Mouse (Mus musculus) lung, embryonic 16.5 days (tissue): Measurements from ENCODE around the gene Ttc28. TPM values are rescaled to one million over a fixed set of nuclear protein-coding genes. Genes with fewer than 3 reads are reported as not detected.
A peak's percentile ranks its signal among the peaks of the same experiment; 100 is the strongest.

Source experiments
- ATAC-seq: fragments of 200-750 bp; cut with Nextera tagmentation; 2 replicates; pipeline ENCODE4 v1.8.0; 2017; ENCODE audit warnings: low read depth, mild to moderate bottlenecking, moderate library complexity
- H3K27ac ChIP-seq: fragments of 300-500 bp; sonication (generic); 2 replicates; pipeline ENCODE4 v1.5.1; 2014; ENCODE audit warnings: mild to moderate bottlenecking, control low read depth, low read length
- H3K27me3 ChIP-seq: fragments of 300-500 bp; sonication (generic); 2 replicates; pipeline ENCODE4 v1.6.1; 2014; ENCODE audit warnings: low read depth, low read length, mixed read lengths; ENCODE audit not compliant: control insufficient read depth, insufficient read depth
- H3K36me3 ChIP-seq: fragments of 300-500 bp; sonication (generic); 2 replicates; pipeline ENCODE4 v1.6.1; 2014; ENCODE audit warnings: low read length; ENCODE audit not compliant: control insufficient read depth, insufficient read depth
- H3K4me1 ChIP-seq: fragments of 300-500 bp; sonication (generic); replicated peaks from 2 replicates; pipeline ENCODE4 v1.6.1; 2014; ENCODE audit warnings: low read length, mixed read lengths; ENCODE audit not compliant: control insufficient read depth, insufficient read depth
- H3K4me2 ChIP-seq: fragments of 300-500 bp; sonication (generic); 2 replicates; pipeline ENCODE4 v1.6.1; 2014; ENCODE audit warnings: low read depth, low read length, control low read depth
- H3K4me3 ChIP-seq: fragments of 300-500 bp; sonication (generic); 2 replicates; pipeline ENCODE4 v1.5.1; 2014; ENCODE audit warnings: mild to moderate bottlenecking, low read length, control low read depth
- H3K9ac ChIP-seq: fragments of 300-500 bp; sonication (generic); 2 replicates; pipeline ENCODE4 v1.6.1; 2014; ENCODE audit warnings: low read length, control low read depth
- H3K9me3 ChIP-seq: fragments of 300-500 bp; sonication (generic); 2 replicates; pipeline ENCODE4 v1.6.1; 2016; ENCODE audit warnings: low read length; ENCODE audit not compliant: control insufficient read depth
- WGBS: fragments of 180-500 bp; shearing (Covaris S2); extraction: QIAGEN DNeasy Blood & Tissue Kit; methylation state at CpG from one replicate; pipeline ENCODE4 v1.1.7; 2014; 5-methylcytosine and 5-hydroxymethylcytosine counted together
- polyA plus RNA-seq: library from polyadenylated mRNA; unstranded; fragments of >200 nt; fragmentation: Nextera tagmentation; extraction: Ambion mirVana; gene quantifications from 2 replicates; pipeline ENCODE4 v1.2.1, GENCODE M21; 2015

The Ttc28 gene
- polyA plus RNA-seq, 1 experiment from 2014 or later, result 8.4 TPM

- H3K36me3 ChIP-seq, result no peaks in the 10 kb centered on the region
- H3K4me1 ChIP-seq, result no peaks in the 10 kb centered on the region
- no peak overlapping the region for H3K9ac ChIP-seq
- H3K4me2 ChIP-seq, result no peak overlapping the region
- H3K9me3 ChIP-seq, result no peaks in the 10 kb centered on the region
- H3K27me3 ChIP-seq, result no peaks in the 10 kb centered on the region
- 85% methylated on average over 3 of the region's 3 CpGs for WGBS
- no peak overlapping the region for H3K27ac ChIP-seq
- ATAC-seq, result no peak
- H3K4me3 ChIP-seq, result no peak overlapping the region
These were observed 425.1 kb downstream of the Ttc28 start for GRCm38 (mm10) chr5:111304730-111305129.

- 55% methylated on average over 6 of the region's 6 CpGs for WGBS
- ATAC-seq, result peak; percentile 38; the same call in 1 of the 2 replicates
These were observed 430.6 kb downstream of the Ttc28 start for GRCm38 (mm10) chr5:111310185-111310584.

DNA sequence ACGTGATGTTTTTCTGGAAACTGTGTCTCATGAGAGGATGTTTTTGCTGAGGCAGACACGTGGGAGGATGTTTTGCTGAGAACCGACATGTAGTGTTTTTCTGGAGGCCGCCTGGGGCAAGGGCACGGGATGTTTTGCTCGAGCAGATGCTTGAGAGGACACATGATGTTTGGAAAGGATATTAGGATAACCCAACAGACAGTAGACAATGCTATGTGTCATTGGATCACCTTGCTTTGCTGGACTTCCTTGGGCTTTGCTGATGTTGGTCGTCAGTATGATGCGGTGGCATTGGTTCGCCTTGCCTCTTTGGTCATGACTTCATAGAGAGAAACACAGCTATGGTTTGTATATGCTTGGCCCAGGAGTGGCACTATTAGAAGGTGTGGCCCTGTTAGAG, 434.2 kb downstream of the Ttc28 start:
- WGBS, result 83% methylated on average over 9 of the region's 9 CpGs

More at GRCm38 (mm10) chr5:111310185-111310584, 430.6 kb downstream of the Ttc28 start:
- Histone ChIP-seq H3K27me3 (no peaks in the 10 kb centered on the region), H3K4me3 (no peak overlapping the region), H3K4me2 (no peak overlapping the region), H3K36me3 (no peaks in the 10 kb centered on the region), H3K9ac (no peak overlapping the region), H3K4me1 (no peaks in the 10 kb centered on the region), H3K9me3 (peaks cover 5% of the 10 kb centered on the region; the same call in 1 of the 2 replicates), H3K27ac (no peak overlapping the region)

DNA sequence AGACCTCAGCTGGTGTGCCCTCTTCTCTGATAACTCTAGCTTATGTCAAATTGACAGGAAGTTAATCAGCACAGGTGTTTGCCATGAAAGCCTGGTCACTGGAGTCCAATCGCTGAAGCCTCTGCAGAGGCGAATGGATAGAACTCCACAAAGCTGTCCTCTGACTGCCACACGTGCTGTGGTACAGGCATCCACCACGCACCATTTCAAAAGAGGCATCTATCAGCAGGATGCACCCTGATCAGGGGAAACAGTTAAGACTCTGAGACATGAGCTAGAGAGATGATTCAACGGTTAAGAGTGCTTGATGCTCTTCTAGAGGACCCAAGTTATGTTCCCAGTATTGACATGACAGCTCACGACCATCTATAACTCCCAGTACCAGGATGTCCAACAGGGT, 435.5 kb downstream of the Ttc28 start:
- 85% methylated on average over 6 of the region's 6 CpGs for WGBS
- Histone ChIP-seq H3K27me3 (no peaks in the 10 kb centered on the region), H3K9ac (no peak overlapping the region), H3K4me2 (no peak overlapping the region), H3K9me3 (peaks cover 5% of the 10 kb centered on the region; the same call in 1 of the 2 replicates), H3K36me3 (no peaks in the 10 kb centered on the region), H3K27ac (no peak overlapping the region), H3K4me1 (no peaks in the 10 kb centered on the region), H3K4me3 (no peak overlapping the region)
- no peak for ATAC-seq

More for the DNA sequence above, 434.2 kb downstream of the Ttc28 start:
- Histone ChIP-seq H3K27me3 (no peaks in the 10 kb centered on the region), H3K9ac (no peak overlapping the region), H3K4me2 (no peak overlapping the region), H3K27ac (no peak overlapping the region), H3K36me3 (no peaks in the 10 kb centered on the region), H3K9me3 (peaks cover 5% of the 10 kb centered on the region; the same call in 1 of the 2 replicates), H3K4me1 (no peaks in the 10 kb centered on the region), H3K4me3 (no peak overlapping the region)
- ATAC-seq, result no peak

GRCm38 (mm10) chr5:111317526-111317925, 437.9 kb downstream of the Ttc28 start:
- Histone ChIP-seq H3K9me3 (peaks cover 5% of the 10 kb centered on the region; the same call in 1 of the 2 replicates), H3K36me3 (no peaks in the 10 kb centered on the region), H3K9ac (no peak overlapping the region), H3K4me1 (no peaks in the 10 kb centered on the region), H3K27ac (no peak overlapping the region), H3K4me2 (no peak overlapping the region), H3K4me3 (no peak overlapping the region), H3K27me3 (no peaks in the 10 kb centered on the region)
- WGBS, result 63% methylated on average over 3 of the region's 3 CpGs
- ATAC-seq, result no peak

- no peaks in the 10 kb centered on the region for H3K27me3 ChIP-seq
- ATAC-seq, result no peak
- H3K36me3 ChIP-seq, result no peaks in the 10 kb centered on the region
- H3K9me3 ChIP-seq, result peaks cover 1% of the 10 kb centered on the region; the same call in 1 of the 2 replicates
- no peak overlapping the region for H3K9ac ChIP-seq
- H3K27ac ChIP-seq, result no peak overlapping the region
- no peaks in the 10 kb centered on the region for H3K4me1 ChIP-seq
- no peak overlapping the region for H3K4me3 ChIP-seq
- WGBS, result 21% methylated on average over 1 of the region's 1 CpGs
- no peak overlapping the region for H3K4me2 ChIP-seq
These were observed 439.3 kb downstream of the Ttc28 start for GRCm38 (mm10) chr5:111318946-111319345.

- H3K27ac ChIP-seq, result no peak overlapping the region
- H3K36me3 ChIP-seq, result no peaks in the 10 kb centered on the region
- H3K4me3 ChIP-seq, result no peak overlapping the region
- 9% methylated on average over 1 of the region's 1 CpGs for WGBS
- H3K4me1 ChIP-seq, result no peaks in the 10 kb centered on the region; the same call in 1 of the 2 replicates
- H3K4me2 ChIP-seq, result no peak overlapping the region
- H3K27me3 ChIP-seq, result no peaks in the 10 kb centered on the region
- no peaks in the 10 kb centered on the region for H3K9me3 ChIP-seq
- no peak for ATAC-seq
- no peak overlapping the region for H3K9ac ChIP-seq
These were observed 446.2 kb downstream of the Ttc28 start for GRCm38 (mm10) chr5:111325813-111326212.

DNA sequence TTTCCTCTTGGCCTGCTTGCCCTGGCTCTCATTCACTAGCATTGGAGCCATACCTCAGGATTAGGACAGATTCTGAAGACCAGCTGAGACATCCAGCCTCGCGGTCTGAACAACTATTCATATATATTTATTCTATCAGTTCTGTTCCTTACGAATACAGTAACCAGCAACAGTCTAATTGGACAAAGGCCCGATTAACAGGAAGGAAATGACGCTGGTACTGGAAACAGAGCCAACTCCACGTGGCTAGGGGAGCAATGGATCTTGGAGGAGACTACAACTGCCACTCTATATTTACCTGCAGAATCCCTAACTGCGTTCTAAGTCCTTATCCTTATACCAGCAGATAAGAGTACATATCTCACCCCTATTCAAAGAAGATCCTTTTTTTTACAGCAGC, 447.8 kb downstream of the Ttc28 start:
- Histone ChIP-seq H3K9me3 (no peaks in the 10 kb centered on the region), H3K27ac (no peak overlapping the region), H3K36me3 (no peaks in the 10 kb centered on the region), H3K4me1 (peaks cover 10% of the 10 kb centered on the region), H3K27me3 (no peaks in the 10 kb centered on the region), H3K4me3 (no peak overlapping the region), H3K9ac (no peak overlapping the region), H3K4me2 (no peak overlapping the region)
- 61% methylated on average over 7 of the region's 7 CpGs for WGBS
- no peak for ATAC-seq

- Histone ChIP-seq H3K9ac (peak overlapping the region; percentile 65), H3K4me2 (peak overlapping the region; percentile 77), H3K27ac (peak overlapping the region; percentile 65), H3K4me1 (peaks cover 13% of the 10 kb centered on the region), H3K27me3 (no peaks in the 10 kb centered on the region), H3K4me3 (peak overlapping the region; percentile 88), H3K36me3 (peaks cover 8% of the 10 kb centered on the region), H3K9me3 (0 out of 2 replicates have a peak, but pooled peaks cover 2% of the 10 kb centered on the region)
- ATAC-seq, result peak; percentile 26
- 12% methylated on average over 10 of the region's 10 CpGs for WGBS
These were observed 450.3 kb downstream of the Ttc28 start for GRCm38 (mm10) chr5:111329782-111330416.
